Mouse (Mus musculus) limb, embryonic 15.5 days (tissue): ENCODE measurements around the gene Ctxn2. TPM values are rescaled to one million over a fixed set of nuclear protein-coding genes. Genes with fewer than 3 reads are reported as not detected.

Experiments
- ATAC-seq: fragments of 200-750 bp; cut with Nextera tagmentation; 2 replicates; pipeline ENCODE4 v1.8.0; 2017; ENCODE audit warnings: low read depth, moderate TSS enrichment; ENCODE audit not compliant: insufficient number of reproducible peaks, low FRiP score, low TSS enrichment
- H3K27ac ChIP-seq: fragments of 300-500 bp; sonication (generic); 2 replicates; pipeline ENCODE4 v1.5.1; 2015; ENCODE audit warnings: moderate library complexity, mild to moderate bottlenecking, inconsistent platforms
- H3K27me3 ChIP-seq: fragments of 300-500 bp; sonication (generic); 2 replicates; pipeline ENCODE4 v1.6.1; 2015; ENCODE audit warnings: inconsistent platforms
- H3K36me3 ChIP-seq: fragments of 300-500 bp; sonication (generic); 2 replicates; pipeline ENCODE4 v1.6.1; 2015; ENCODE audit warnings: inconsistent platforms
- H3K4me1 ChIP-seq: fragments of 300-500 bp; sonication (generic); 2 replicates; pipeline ENCODE4 v1.6.1; 2015; ENCODE audit warnings: inconsistent platforms
- H3K4me2 ChIP-seq: fragments of 300-500 bp; sonication (generic); 2 replicates; pipeline ENCODE4 v1.6.1; 2015; ENCODE audit warnings: mild to moderate bottlenecking, inconsistent platforms
- H3K4me3 ChIP-seq: fragments of 300-500 bp; sonication (generic); 2 replicates; pipeline ENCODE4 v1.5.1; 2015; ENCODE audit warnings: mild to moderate bottlenecking, inconsistent platforms
- H3K9ac ChIP-seq: fragments of 300-500 bp; sonication (generic); 2 replicates; pipeline ENCODE4 v1.6.1; 2015; ENCODE audit warnings: inconsistent platforms
- H3K9me3 ChIP-seq: fragments of 300-500 bp; sonication (generic); 2 replicates; pipeline ENCODE4 v1.6.1; 2016; ENCODE audit warnings: inconsistent platforms
- WGBS: fragments of 180-500 bp; shearing (Covaris S2); methylation state at CpG from one replicate; pipeline ENCODE4 v1.1.7; 2015; 5-methylcytosine and 5-hydroxymethylcytosine counted together
- polyA plus RNA-seq: library from polyadenylated mRNA; unstranded; fragments of >200 nt; fragmentation: Nextera tagmentation; extraction: Ambion mirVana; gene quantifications from 2 replicates; pipeline ENCODE4 v1.2.1, GENCODE M21; 2015

Ctxn2 gene
- polyA plus RNA-seq, 1 experiment from 2014 or later = not detected

- H3K4me3 ChIP-seq = no peak overlapping the region
- ATAC-seq = no peak
- WGBS = 38% methylated on average over 4 of the region's 4 CpGs
- peaks cover 10% of the 10 kb centered on the region; the same call in 1 of the 2 replicates for H3K27me3 ChIP-seq
- peaks cover 8% of the 10 kb centered on the region for H3K4me1 ChIP-seq
- H3K36me3 ChIP-seq = no peaks in the 10 kb centered on the region
- H3K9ac ChIP-seq = no peak overlapping the region
- no peak overlapping the region for H3K27ac ChIP-seq
- H3K4me2 ChIP-seq = no peak overlapping the region
- H3K9me3 ChIP-seq = no peaks in the 10 kb centered on the region
Measured at GRCm38 (mm10) chr2:125134113-125134512, 2.4 kb upstream of the Ctxn2 start.

GRCm38 (mm10) chr2:125136846-125137245 is 354 bp downstream of the Ctxn2 start:
- WGBS = 31% methylated on average over 7 of the region's 7 CpGs
- no peak overlapping the region for H3K27ac ChIP-seq
- no peak for ATAC-seq
- H3K4me2 ChIP-seq = 0 out of 2 replicates have a peak overlapping the region, but pooled peaks have one; percentile 55
- H3K9me3 ChIP-seq = no peaks in the 10 kb centered on the region
- peaks cover 8% of the 10 kb centered on the region for H3K4me1 ChIP-seq
- H3K36me3 ChIP-seq = no peaks in the 10 kb centered on the region
- no peak overlapping the region for H3K4me3 ChIP-seq
- no peak overlapping the region for H3K9ac ChIP-seq
- H3K27me3 ChIP-seq = peaks cover 10% of the 10 kb centered on the region; the same call in 1 of the 2 replicates

GRCm38 (mm10) chr2:125142336-125142735 is 5.8 kb downstream of the Ctxn2 start:
- ATAC-seq = no peak
- Histone ChIP-seq H3K4me1 (no peaks in the 10 kb centered on the region), H3K36me3 (no peaks in the 10 kb centered on the region), H3K9me3 (no peaks in the 10 kb centered on the region), H3K9ac (no peak overlapping the region), H3K27me3 (no peaks in the 10 kb centered on the region), H3K4me2 (no peak overlapping the region), H3K27ac (no peak overlapping the region), H3K4me3 (no peak overlapping the region)

GRCm38 (mm10) chr2:125152388-125152787 is 15.9 kb downstream of the Ctxn2 start, which contains the start of gene Slc12a1:
Gene Slc12a1, plus strand, starts transcription at chr2:125152505.
- ATAC-seq = no peak
- Histone ChIP-seq H3K27me3 (no peaks in the 10 kb centered on the region), H3K9me3 (no peaks in the 10 kb centered on the region), H3K27ac (no peak within 1 kb of the TSS), H3K4me1 (no peaks in the 10 kb centered on the region), H3K36me3 (no peaks in the 10 kb centered on the region), H3K4me2 (no peak within 1 kb of the TSS), H3K4me3 (no peak within 1 kb of the TSS), H3K9ac (no peak within 1 kb of the TSS)
- 84% methylated on average over 6 of the region's 6 CpGs for WGBS

GRCm38 (mm10) chr2:125154294-125154693 is 17.8 kb downstream of the Ctxn2 start:
- H3K9me3 ChIP-seq = no peaks in the 10 kb centered on the region
- no peak overlapping the region for H3K4me2 ChIP-seq
- H3K27me3 ChIP-seq = no peaks in the 10 kb centered on the region
- no peak overlapping the region for H3K27ac ChIP-seq
- 79% methylated on average over 9 of the region's 9 CpGs for WGBS
- ATAC-seq = no peak
- no peak overlapping the region for H3K4me3 ChIP-seq
- H3K9ac ChIP-seq = no peak overlapping the region
- H3K4me1 ChIP-seq = no peaks in the 10 kb centered on the region
- no peaks in the 10 kb centered on the region for H3K36me3 ChIP-seq

GRCm38 (mm10) chr2:125155504-125155903 is 19.0 kb downstream of the Ctxn2 start:
- WGBS = 5% methylated on average over 2 of the region's 2 CpGs
- Histone ChIP-seq H3K4me2 (no peak overlapping the region), H3K9me3 (no peaks in the 10 kb centered on the region), H3K36me3 (no peaks in the 10 kb centered on the region), H3K9ac (no peak overlapping the region), H3K4me3 (no peak overlapping the region), H3K4me1 (no peaks in the 10 kb centered on the region), H3K27me3 (no peaks in the 10 kb centered on the region), H3K27ac (no peak overlapping the region)
- no peak for ATAC-seq

- no peak for ATAC-seq
- Histone ChIP-seq H3K4me1 (no peaks in the 10 kb centered on the region), H3K9me3 (no peaks in the 10 kb centered on the region), H3K4me3 (no peak overlapping the region), H3K27ac (no peak overlapping the region), H3K36me3 (no peaks in the 10 kb centered on the region), H3K27me3 (no peaks in the 10 kb centered on the region), H3K4me2 (no peak overlapping the region), H3K9ac (no peak overlapping the region)
- 70% methylated on average over 4 of the region's 4 CpGs for WGBS
Measured at GRCm38 (mm10) chr2:125162012-125162470, 25.5 kb downstream of the Ctxn2 start.

- 72% methylated on average over 7 of the region's 7 CpGs for WGBS
- no peak for ATAC-seq
Measured at GRCm38 (mm10) chr2:125178225-125178798, 41.8 kb downstream of the Ctxn2 start.

GRCm38 (mm10) chr2:125187904-125188303 is 51.4 kb downstream of the Ctxn2 start:
- Histone ChIP-seq H3K4me2 (no peak overlapping the region), H3K27me3 (no peaks in the 10 kb centered on the region), H3K9me3 (no peaks in the 10 kb centered on the region), H3K9ac (no peak overlapping the region), H3K36me3 (no peaks in the 10 kb centered on the region), H3K4me3 (no peak overlapping the region), H3K4me1 (no peaks in the 10 kb centered on the region), H3K27ac (no peak overlapping the region)
- WGBS = 63% methylated on average over 11 of the region's 11 CpGs
- ATAC-seq = no peak

More at GRCm38 (mm10) chr2:125178225-125178798, 41.8 kb downstream of the Ctxn2 start:
- no peak overlapping the region for H3K9ac ChIP-seq
- no peaks in the 10 kb centered on the region for H3K27me3 ChIP-seq
- H3K9me3 ChIP-seq = no peaks in the 10 kb centered on the region
- no peaks in the 10 kb centered on the region for H3K36me3 ChIP-seq
- H3K27ac ChIP-seq = no peak overlapping the region
- H3K4me1 ChIP-seq = no peaks in the 10 kb centered on the region
- H3K4me3 ChIP-seq = no peak overlapping the region
- no peak overlapping the region for H3K4me2 ChIP-seq

GRCm38 (mm10) chr2:125189197-125189596 is 52.7 kb downstream of the Ctxn2 start:
- ATAC-seq = no peak
- Histone ChIP-seq H3K9me3 (no peaks in the 10 kb centered on the region), H3K9ac (no peak overlapping the region), H3K4me1 (no peaks in the 10 kb centered on the region), H3K4me2 (no peak overlapping the region), H3K36me3 (no peaks in the 10 kb centered on the region), H3K27me3 (no peaks in the 10 kb centered on the region), H3K27ac (no peak overlapping the region), H3K4me3 (no peak overlapping the region)
- 0% methylated on average over 2 of the region's 2 CpGs for WGBS

- Histone ChIP-seq H3K4me3 (no peak overlapping the region), H3K9ac (no peak overlapping the region), H3K27ac (no peak overlapping the region), H3K4me1 (no peaks in the 10 kb centered on the region), H3K36me3 (no peaks in the 10 kb centered on the region), H3K9me3 (no peaks in the 10 kb centered on the region), H3K4me2 (no peak overlapping the region), H3K27me3 (no peaks in the 10 kb centered on the region)
- ATAC-seq = no peak
Measured at GRCm38 (mm10) chr2:125192905-125193304, 56.4 kb downstream of the Ctxn2 start.

GRCm38 (mm10) chr2:125196771-125197170 is 60.3 kb downstream of the Ctxn2 start:
- no peak overlapping the region for H3K27ac ChIP-seq
- no peaks in the 10 kb centered on the region for H3K36me3 ChIP-seq
- WGBS = 41% methylated on average over 7 of the region's 7 CpGs
- H3K9ac ChIP-seq = no peak overlapping the region
- H3K4me1 ChIP-seq = no peaks in the 10 kb centered on the region
- no peak overlapping the region for H3K4me2 ChIP-seq
- no peak for ATAC-seq
- H3K4me3 ChIP-seq = no peak overlapping the region
- no peaks in the 10 kb centered on the region for H3K9me3 ChIP-seq
- no peaks in the 10 kb centered on the region for H3K27me3 ChIP-seq
